Mouse (Mus musculus): Measurements from ENCODE around the gene Col27a1.
A peak's percentile ranks its signal among the peaks of the same experiment; 100 is the strongest.

The Col27a1 gene

GRCm38 (mm10) chr4:63213907-63214621 lies at the start of gene Col27a1:
Gene Col27a1, plus strand, starts transcription at chr4:63214004.
- DNase-seq (ENCODE audit: low spot score in 2 of 2), result no peak

GRCm38 (mm10) chr4:63165636-63166035 lies 48.2 kb upstream of the Col27a1 start:
- no peak for DNase-seq (ENCODE audit: low spot score in 2 of 2)

- DNase-seq (ENCODE audit: low spot score in 2 of 2), result no peak
These were observed 47.5 kb upstream of the Col27a1 start for GRCm38 (mm10) chr4:63166323-63166722.

GRCm38 (mm10) chr4:63170061-63170460 lies 43.7 kb upstream of the Col27a1 start:
- DNase-seq (ENCODE audit: low spot score in 2 of 2), result no peak

- DNase-seq (ENCODE audit: low spot score in 2 of 2), result no peak
These were observed 42.7 kb upstream of the Col27a1 start for GRCm38 (mm10) chr4:63171122-63171521.

GRCm38 (mm10) chr4:63171969-63172685 lies 41.7 kb upstream of the Col27a1 start, which contains the start of gene Kif12:
Gene Kif12, minus strand, starts transcription at chr4:63172131.
- DNase-seq (ENCODE audit: low spot score in 2 of 2), result no peak

- peak in 1 of 2 experiments; percentile 5 for DNase-seq (ENCODE audit: low spot score in 2 of 2)
These were observed 32.2 kb upstream of the Col27a1 start for GRCm38 (mm10) chr4:63181556-63181955.

GRCm38 (mm10) chr4:63186281-63186870 lies 27.4 kb upstream of the Col27a1 start:
- DNase-seq (ENCODE audit: low spot score in 2 of 2), result no peak

- DNase-seq (ENCODE audit: low spot score in 2 of 2), result no peak
These were observed 22.2 kb upstream of the Col27a1 start for GRCm38 (mm10) chr4:63191641-63192040.

GRCm38 (mm10) chr4:63194366-63194765 lies 19.4 kb upstream of the Col27a1 start:
- DNase-seq (ENCODE audit: low spot score in 2 of 2), result no peak

GRCm38 (mm10) chr4:63199366-63199765 lies 14.4 kb upstream of the Col27a1 start:
- no peak for DNase-seq (ENCODE audit: low spot score in 2 of 2)

GRCm38 (mm10) chr4:63203874-63204273 lies 9.9 kb upstream of the Col27a1 start:
- no peak for DNase-seq (ENCODE audit: low spot score in 2 of 2)

GRCm38 (mm10) chr4:63205583-63205982 lies 8.2 kb upstream of the Col27a1 start:
- DNase-seq (ENCODE audit: low spot score in 2 of 2), result peak in 1 of 2 experiments; percentile 8

- peak; percentile 17 to 64 for DNase-seq (ENCODE audit: low spot score in 2 of 2)
These were observed 1.6 kb downstream of the Col27a1 start for GRCm38 (mm10) chr4:63215185-63215992.

- DNase-seq (ENCODE audit: low spot score in 2 of 2), result peak in 1 of 2 experiments; percentile 15
These were observed 2.3 kb downstream of the Col27a1 start for GRCm38 (mm10) chr4:63215993-63216531.

- no peak for DNase-seq (ENCODE audit: low spot score in 2 of 2)
These were observed 2.8 kb downstream of the Col27a1 start for GRCm38 (mm10) chr4:63216566-63216965.

GRCm38 (mm10) chr4:63217513-63217912 lies 3.7 kb downstream of the Col27a1 start:
- DNase-seq (ENCODE audit: low spot score in 2 of 2), result no peak

- no peak for DNase-seq (ENCODE audit: low spot score in 2 of 2)
These were observed 5.3 kb downstream of the Col27a1 start for GRCm38 (mm10) chr4:63219059-63219458.

- no peak for DNase-seq (ENCODE audit: low spot score in 2 of 2)
These were observed 5.8 kb downstream of the Col27a1 start for GRCm38 (mm10) chr4:63219635-63220034.

- DNase-seq (ENCODE audit: low spot score in 2 of 2), result no peak
These were observed 7.5 kb downstream of the Col27a1 start for GRCm38 (mm10) chr4:63221096-63221958.

- no peak for DNase-seq (ENCODE audit: low spot score in 2 of 2)
These were observed 8.4 kb downstream of the Col27a1 start for GRCm38 (mm10) chr4:63222246-63222645.

Measured in natural killer cell, adult 2 months (primary cell).